ENCODE assay signal across 8 mouse cellular contexts in genomic region chr9:69398453-69398850, GRCm38 (mm10). TPM values are rescaled to one million over a fixed set of nuclear protein-coding genes. Genes with fewer than 3 reads are reported as not detected.
DNase-seq lines count a peak whose midpoint lies in the region; ATAC-seq and TF ChIP-seq lines count a peak whose summit lies in the region.

No protein-coding gene starts in this region.

- WGBS in neural tube, embryonic 11.5 days = 18% methylated on average over 10 of the region's 10 CpGs
- 11% methylated on average over 10 of the region's 10 CpGs for WGBS in limb, embryonic 13.5 days
- 4% methylated on average over 10 of the region's 10 CpGs for WGBS in small intestine, adult 2 months

- TF ChIP-seq CTCF in small intestine, adult 2 months (IDR thresholded peaks at IDR 0.05; ENCODE audit: extremely low read depth, insufficient read length, insufficient replicate concordance, low read depth, low read length) = no peak

- DNase-seq in neural tube, embryonic 11.5 days (ENCODE audit: low spot score) = no peak
- no peak for DNase-seq in neural tube, embryonic 10.5 days (ENCODE audit: extremely low spot score, low spot score)
- no peak for DNase-seq in cerebellum, postnatal 4 days (ENCODE audit: low spot score in 2 of 2)
- DNase-seq in spleen, postnatal 10 days (ENCODE audit: low spot score in 2 of 2) = no peak

- no peaks in the 10 kb centered on the region for H3K36me3 ChIP-seq in neural tube, embryonic 11.5 days (ENCODE audit: control insufficient read depth, insufficient read depth, low read length)
- 0 out of 2 replicates have a peak, but pooled peaks cover 3% of the 10 kb centered on the region for H3K36me3 ChIP-seq in limb, embryonic 13.5 days
- peaks cover 1% of the 10 kb centered on the region; the same call in 1 of the 2 replicates for H3K36me3 ChIP-seq in small intestine, adult 2 months (ENCODE audit: control insufficient read depth, insufficient read depth, low read length)

- no peaks in the 10 kb centered on the region for H3K9me3 ChIP-seq in neural tube, embryonic 11.5 days (ENCODE audit: control insufficient read depth, low read length)
- H3K9me3 ChIP-seq in limb, embryonic 13.5 days = no peaks in the 10 kb centered on the region

- peak overlapping the region; percentile 89 for H3K9ac ChIP-seq in neural tube, embryonic 11.5 days (ENCODE audit: low read length)
- H3K9ac ChIP-seq in limb, embryonic 13.5 days = peak overlapping the region; percentile 82

- 0 out of 2 replicates have a peak overlapping the region, but pooled peaks have one; percentile 87 for H3K27ac ChIP-seq in neural tube, embryonic 11.5 days (ENCODE audit: low read depth, low read length)
- H3K27ac ChIP-seq in limb, embryonic 13.5 days = peak overlapping the region; percentile 91
- H3K27ac ChIP-seq in small intestine, adult 2 months (ENCODE audit: insufficient read depth, low read depth, low read length) = 0 out of 2 replicates have a peak overlapping the region, but pooled peaks have one; percentile 74

- H3K4me1 ChIP-seq in neural tube, embryonic 11.5 days (ENCODE audit: control insufficient read depth, insufficient read depth, low read length) = peaks cover 4% of the 10 kb centered on the region; the same call in 1 of the 2 replicates
- peaks cover 10% of the 10 kb centered on the region for H3K4me1 ChIP-seq in limb, embryonic 13.5 days
- peaks cover 5% of the 10 kb centered on the region; the same call in 1 of the 2 replicates for H3K4me1 ChIP-seq in small intestine, adult 2 months (ENCODE audit: control insufficient read depth, insufficient read depth, insufficient read length, low read length)

- H3K4me3 ChIP-seq in neural tube, embryonic 11.5 days (ENCODE audit: low read depth, low read length) = peak overlapping the region; percentile 53
- peak overlapping the region; percentile 71 for H3K4me3 ChIP-seq in limb, embryonic 13.5 days
- H3K4me3 ChIP-seq in small intestine, adult 2 months (ENCODE audit: low read depth, low read length) = peak overlapping the region; percentile 98

- H3K27me3 ChIP-seq in neural tube, embryonic 11.5 days (ENCODE audit: control insufficient read depth, insufficient read depth, low read length) = no peaks in the 10 kb centered on the region
- H3K27me3 ChIP-seq in limb, embryonic 13.5 days = no peaks in the 10 kb centered on the region
- H3K27me3 ChIP-seq in small intestine, adult 2 months (ENCODE audit: control insufficient read depth, insufficient read depth, low read length) = no peaks in the 10 kb centered on the region

- ATAC-seq in neural tube, embryonic 11.5 days (ENCODE audit: insufficient read depth, low FRiP score, low TSS enrichment) = no peak
- peak; percentile 16; the same call in 1 of the 2 replicates for ATAC-seq in erythroblast, adult 5-6 weeks (replicated peaks; ENCODE audit: low FRiP score, poor library complexity, severe bottlenecking)
- ATAC-seq in limb, embryonic 13.5 days (ENCODE audit: low FRiP score, low read depth) = no peak
- no peak for ATAC-seq in erythroid progenitor cell, adult 5-6 weeks (replicated peaks; ENCODE audit: low FRiP score, poor library complexity, severe bottlenecking)

- H3K4me2 ChIP-seq in neural tube, embryonic 11.5 days (ENCODE audit: low read depth) = peak overlapping the region; percentile 76
- H3K4me2 ChIP-seq in limb, embryonic 13.5 days (replicated peaks) = peak overlapping the region; percentile 83

- no peak for TF ChIP-seq POLR2A in small intestine, adult 2 months (IDR thresholded peaks at IDR 0.05; ENCODE audit: low read depth, low read length)

RNA-seq across cellular contexts. Expression of gene Ice2, which starts 0.7 kb away (rescaled TPM):
- polyA plus RNA-seq in neural tube, embryonic 11.5 days (2014; fragmentation: Nextera tagmentation; extraction: Ambion mirVana) = 18.5 and 19.8 TPM in 2 replicates
- 3.6 and 4.6 TPM in 2 replicates for total RNA-seq in erythroblast, adult 5-6 weeks (2015; ENCODE audit: low replicate concordance)
- total RNA-seq in erythroblast, adult 5-6 weeks (2017; ENCODE audit: low replicate concordance) = 7.1 and 11.3 TPM in 2 replicates
- polyA plus RNA-seq in limb, embryonic 13.5 days (2015; fragmentation: Nextera tagmentation; extraction: Ambion mirVana) = 20.0 and 22.2 TPM in 2 replicates
- 0.38 and 0.46 TPM in 2 replicates for polyA plus RNA-seq in small intestine, adult 2 months (2012; rRNA removed)
- total RNA-seq in erythroid progenitor cell, adult 5-6 weeks (2015; ENCODE audit: low replicate concordance) = 4.2 and 15.5 TPM in 2 replicates
- total RNA-seq in erythroid progenitor cell, adult 5-6 weeks (2017; ENCODE audit: low replicate concordance) = 1.9 and 3.1 TPM in 2 replicates

RNA-seq across cellular contexts. Expression of gene Anxa2, which starts 55.0 kb away (rescaled TPM):
- 167 and 179 TPM in 2 replicates for polyA plus RNA-seq in neural tube, embryonic 11.5 days (2014; fragmentation: Nextera tagmentation; extraction: Ambion mirVana)
- 112 and 115 TPM in 2 replicates for total RNA-seq in erythroblast, adult 5-6 weeks (2015; ENCODE audit: low replicate concordance)
- total RNA-seq in erythroblast, adult 5-6 weeks (2017; ENCODE audit: low replicate concordance) = 51.4 and 73.2 TPM in 2 replicates
- polyA plus RNA-seq in limb, embryonic 13.5 days (2015; fragmentation: Nextera tagmentation; extraction: Ambion mirVana) = 691 and 735 TPM in 2 replicates
- 269 and 791 TPM in 2 replicates for polyA plus RNA-seq in small intestine, adult 2 months (2012; rRNA removed)
- 40.7 and 70.3 TPM in 2 replicates for total RNA-seq in erythroid progenitor cell, adult 5-6 weeks (2015; ENCODE audit: low replicate concordance)
- total RNA-seq in erythroid progenitor cell, adult 5-6 weeks (2017; ENCODE audit: low replicate concordance) = 17.9 and 34.8 TPM in 2 replicates

Comparison
In these comparisons a context has a peak if more than half of its experiments do, and no peak if none do; other contexts are left out.
1. RNA of gene Ice2, which starts 0.7 kb away (polyA plus RNA-seq): 20.0 to 22.2 TPM in limb, embryonic 13.5 days and 18.5 to 19.8 TPM in neural tube, embryonic 11.5 days; 0.38 to 0.46 TPM in small intestine, adult 2 months; every median in the first group is over 10 times any median in the second.
2. Peak in every context shown above with its lines, with median percentiles within 50 percentile points of each other: H3K27ac ChIP-seq and H3K4me3 ChIP-seq.